Mouse (Mus musculus) embryonic fibroblast, embryonic 13.5 days (primary cell): ENCODE data around the gene Ndufb10.

ENCODE experiments used
- CTCF ChIP-seq: IDR thresholded peaks from 2 replicates; pipeline ENCODE4 v1.5.1; 2011; ENCODE audit warnings: mild to moderate bottlenecking, control low read depth, low read length, moderate library complexity, borderline replicate concordance; ENCODE audit not compliant: insufficient read depth
- POLR2A ChIP-seq: IDR thresholded peaks from 2 replicates; pipeline ENCODE4 v1.6.1; 2011; ENCODE audit warnings: low read depth, mild to moderate bottlenecking, control low read depth, low read length, moderate library complexity

DNA sequence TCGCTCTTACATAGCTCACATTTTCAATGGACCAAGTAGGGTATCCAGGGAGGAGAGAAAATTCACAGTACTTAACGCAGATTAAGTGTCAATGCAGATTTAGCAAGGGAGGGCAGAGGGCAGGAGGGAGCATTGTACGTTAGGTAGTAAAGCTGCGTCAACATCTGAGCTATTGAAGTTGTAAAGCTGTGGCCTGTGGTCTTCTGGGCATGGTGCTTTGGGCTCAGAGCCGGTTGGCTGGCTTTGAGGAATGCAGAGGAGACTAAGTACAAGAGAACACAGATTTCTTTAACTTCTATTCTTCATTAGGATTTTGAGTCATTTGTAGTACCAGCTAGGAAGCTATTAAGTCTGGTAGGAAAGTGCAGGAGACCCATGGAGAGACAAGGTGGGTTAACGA lies 8.7 kb downstream of the Ndufb10 start:
- no peak for TF ChIP-seq CTCF
- TF ChIP-seq POLR2A = no peak
